Mouse (Mus musculus): ENCODE results near the gene Zfp143. TPM values are rescaled to one million over a fixed set of nuclear protein-coding genes. Genes with fewer than 3 reads are reported as not detected.
"Not testable (repeated sequence)": the region's sequence is repeated elsewhere in the genome, so short reads cannot be mapped to it uniquely, and the experiment has no call there.

The Zfp143 gene
- polyA plus RNA-seq, 1 experiment from 2014 or later, result 22.1 TPM

- Histone ChIP-seq H3K4me1 (ENCODE audit: control insufficient read depth, insufficient read depth, low read length) (peaks cover 5% of the 10 kb centered on the region), H3K4me3 (ENCODE audit: low read length) (peak overlapping the region; percentile 97; the same call in 1 of the 2 replicates), H3K36me3 (ENCODE audit: control insufficient read depth, insufficient read depth, low read length) (no peaks in the 10 kb centered on the region), H3K9ac (ENCODE audit: low read depth, low read length) (no peak overlapping the region), H3K27me3 (ENCODE audit: control insufficient read depth, insufficient read depth, low read length) (no peaks in the 10 kb centered on the region), H3K27ac (ENCODE audit: low read depth, low read length) (no peak overlapping the region), H3K9me3 (ENCODE audit: control insufficient read depth, low read length) (no peaks in the 10 kb centered on the region), H3K4me2 (replicated peaks; ENCODE audit: low read depth, low read length) (no peak overlapping the region; the same call in 1 of the 2 replicates)
- ATAC-seq (ENCODE audit: low FRiP score, low TSS enrichment), result no peak
- 85% methylated on average over 2 of the region's 2 CpGs for WGBS
These were observed 59.3 kb downstream of the Zfp143 start for GRCm38 (mm10) chr7:110120157-110120784.

- ATAC-seq (ENCODE audit: low FRiP score, low TSS enrichment), result no peak
- peak overlapping the region; percentile 97 for H3K4me3 ChIP-seq (ENCODE audit: low read length)
- 3% methylated on average over 9 of the region's 9 CpGs for WGBS
- peak overlapping the region; percentile 79 for H3K4me2 ChIP-seq (replicated peaks; ENCODE audit: low read depth, low read length)
- H3K4me1 ChIP-seq (ENCODE audit: control insufficient read depth, insufficient read depth, low read length), result peaks cover 8% of the 10 kb centered on the region
- H3K36me3 ChIP-seq (ENCODE audit: control insufficient read depth, insufficient read depth, low read length), result peaks cover 1% of the 10 kb centered on the region; the same call in 1 of the 2 replicates
- peak overlapping the region; percentile 97 for H3K9ac ChIP-seq (ENCODE audit: low read depth, low read length)
- no peaks in the 10 kb centered on the region for H3K27me3 ChIP-seq (ENCODE audit: control insufficient read depth, insufficient read depth, low read length)
- H3K9me3 ChIP-seq (ENCODE audit: control insufficient read depth, low read length), result no peaks in the 10 kb centered on the region
- H3K27ac ChIP-seq (ENCODE audit: low read depth, low read length), result peak overlapping the region; percentile 85
These were observed 60.1 kb downstream of the Zfp143 start for GRCm38 (mm10) chr7:110121162-110121515.

GRCm38 (mm10) chr7:110121516-110122288, 60.7 kb downstream of the Zfp143 start, which contains the start of gene Wee1:
TSS of gene Wee1 (plus strand) at chr7:110122046.
- ATAC-seq (ENCODE audit: low FRiP score, low TSS enrichment), result peak; percentile 99

GRCm38 (mm10) chr7:110122289-110122564, 61.2 kb downstream of the Zfp143 start:
- peak overlapping the region; percentile 97 for H3K4me3 ChIP-seq (ENCODE audit: low read length)
- H3K27ac ChIP-seq (ENCODE audit: low read depth, low read length), result peak overlapping the region; percentile 97
- peaks cover 11% of the 10 kb centered on the region for H3K36me3 ChIP-seq (ENCODE audit: control insufficient read depth, insufficient read depth, low read length)
- peak overlapping the region; percentile 97 for H3K9ac ChIP-seq (ENCODE audit: low read depth, low read length)
- no peaks in the 10 kb centered on the region for H3K9me3 ChIP-seq (ENCODE audit: control insufficient read depth, low read length)
- H3K27me3 ChIP-seq (ENCODE audit: control insufficient read depth, insufficient read depth, low read length), result no peaks in the 10 kb centered on the region
- under 1% methylated on average over 23 of the region's 27 CpGs for WGBS
- ATAC-seq (ENCODE audit: low FRiP score, low TSS enrichment), result no peak
- H3K4me1 ChIP-seq (ENCODE audit: control insufficient read depth, insufficient read depth, low read length), result peaks cover 8% of the 10 kb centered on the region
- peak overlapping the region; percentile 79 for H3K4me2 ChIP-seq (replicated peaks; ENCODE audit: low read depth, low read length)

More at GRCm38 (mm10) chr7:110121516-110122288, 60.7 kb downstream of the Zfp143 start, which contains the start of gene Wee1:
- Histone ChIP-seq H3K27me3 (ENCODE audit: control insufficient read depth, insufficient read depth, low read length) (no peaks in the 10 kb centered on the region), H3K4me2 (replicated peaks; ENCODE audit: low read depth, low read length) (peak within 1 kb of the TSS; percentile 79), H3K9ac (ENCODE audit: low read depth, low read length) (peak within 1 kb of the TSS; percentile 97), H3K27ac (ENCODE audit: low read depth, low read length) (peak within 1 kb of the TSS; percentile 97), H3K4me1 (ENCODE audit: control insufficient read depth, insufficient read depth, low read length) (peaks cover 8% of the 10 kb centered on the region), H3K4me3 (ENCODE audit: low read length) (peak within 1 kb of the TSS; percentile 97), H3K36me3 (ENCODE audit: control insufficient read depth, insufficient read depth, low read length) (peaks cover 7% of the 10 kb centered on the region), H3K9me3 (ENCODE audit: control insufficient read depth, low read length) (no peaks in the 10 kb centered on the region)
- under 1% methylated on average over 80 of the region's 81 CpGs for WGBS

GRCm38 (mm10) chr7:110122565-110123422, 61.8 kb downstream of the Zfp143 start:
- ATAC-seq (ENCODE audit: low FRiP score, low TSS enrichment), result peak; percentile 17; the same call in 1 of the 2 replicates
- Histone ChIP-seq H3K9me3 (ENCODE audit: control insufficient read depth, low read length) (no peaks in the 10 kb centered on the region), H3K27me3 (ENCODE audit: control insufficient read depth, insufficient read depth, low read length) (no peaks in the 10 kb centered on the region), H3K4me1 (ENCODE audit: control insufficient read depth, insufficient read depth, low read length) (peaks cover 8% of the 10 kb centered on the region), H3K4me2 (replicated peaks; ENCODE audit: low read depth, low read length) (peak overlapping the region; percentile 79), H3K36me3 (ENCODE audit: control insufficient read depth, insufficient read depth, low read length) (peaks cover 17% of the 10 kb centered on the region), H3K9ac (ENCODE audit: low read depth, low read length) (peak overlapping the region; percentile 97), H3K4me3 (ENCODE audit: low read length) (peak overlapping the region; percentile 97), H3K27ac (ENCODE audit: low read depth, low read length) (peak overlapping the region; percentile 97)
- WGBS, result under 1% methylated on average over 62 of the region's 74 CpGs

- ATAC-seq (ENCODE audit: low FRiP score, low TSS enrichment), result no peak
- peak overlapping the region; percentile 97 for H3K4me3 ChIP-seq (ENCODE audit: low read length)
- no peaks in the 10 kb centered on the region for H3K9me3 ChIP-seq (ENCODE audit: control insufficient read depth, low read length)
- no peaks in the 10 kb centered on the region for H3K27me3 ChIP-seq (ENCODE audit: control insufficient read depth, insufficient read depth, low read length)
- peak overlapping the region; percentile 79 for H3K4me2 ChIP-seq (replicated peaks; ENCODE audit: low read depth, low read length)
- peaks cover 8% of the 10 kb centered on the region for H3K4me1 ChIP-seq (ENCODE audit: control insufficient read depth, insufficient read depth, low read length)
- peaks cover 29% of the 10 kb centered on the region for H3K36me3 ChIP-seq (ENCODE audit: control insufficient read depth, insufficient read depth, low read length)
- H3K27ac ChIP-seq (ENCODE audit: low read depth, low read length), result peak overlapping the region; percentile 24; the same call in 1 of the 2 replicates
- WGBS, result 38% methylated on average over 12 of the region's 12 CpGs
- H3K9ac ChIP-seq (ENCODE audit: low read depth, low read length), result peak overlapping the region; percentile 97; the same call in 1 of the 2 replicates
These were observed 63.0 kb downstream of the Zfp143 start for GRCm38 (mm10) chr7:110123844-110124555.

- no peaks in the 10 kb centered on the region for H3K9me3 ChIP-seq (ENCODE audit: control insufficient read depth, low read length)
- no peak overlapping the region for H3K27ac ChIP-seq (ENCODE audit: low read depth, low read length)
- H3K9ac ChIP-seq (ENCODE audit: low read depth, low read length), result no peak overlapping the region
- no peaks in the 10 kb centered on the region for H3K27me3 ChIP-seq (ENCODE audit: control insufficient read depth, insufficient read depth, low read length)
- no peak overlapping the region for H3K4me2 ChIP-seq (replicated peaks; ENCODE audit: low read depth, low read length)
- ATAC-seq (ENCODE audit: low FRiP score, low TSS enrichment), result no peak
- peaks cover 8% of the 10 kb centered on the region for H3K4me1 ChIP-seq (ENCODE audit: control insufficient read depth, insufficient read depth, low read length)
- peaks cover 72% of the 10 kb centered on the region for H3K36me3 ChIP-seq (ENCODE audit: control insufficient read depth, insufficient read depth, low read length)
- 86% methylated on average over 2 of the region's 2 CpGs for WGBS
- H3K4me3 ChIP-seq (ENCODE audit: low read length), result no peak overlapping the region
These were observed 67.5 kb downstream of the Zfp143 start for GRCm38 (mm10) chr7:110128566-110128965.

GRCm38 (mm10) chr7:110132272-110132671, 71.3 kb downstream of the Zfp143 start:
- H3K27ac ChIP-seq (ENCODE audit: low read depth, low read length); H3K9ac ChIP-seq (ENCODE audit: low read depth, low read length); ATAC-seq (ENCODE audit: low FRiP score, low TSS enrichment); H3K9me3 ChIP-seq (ENCODE audit: control insufficient read depth, low read length); H3K4me1 ChIP-seq (ENCODE audit: control insufficient read depth, insufficient read depth, low read length); H3K4me2 ChIP-seq (replicated peaks; ENCODE audit: low read depth, low read length); H3K27me3 ChIP-seq (ENCODE audit: control insufficient read depth, insufficient read depth, low read length); H3K4me3 ChIP-seq (ENCODE audit: low read length): not testable (repeated sequence)
- peaks cover 95% of the 10 kb centered on the region for H3K36me3 ChIP-seq (ENCODE audit: control insufficient read depth, insufficient read depth, low read length)
- 77% methylated on average over 2 of the region's 2 CpGs for WGBS
